In the genomic region with DNA sequence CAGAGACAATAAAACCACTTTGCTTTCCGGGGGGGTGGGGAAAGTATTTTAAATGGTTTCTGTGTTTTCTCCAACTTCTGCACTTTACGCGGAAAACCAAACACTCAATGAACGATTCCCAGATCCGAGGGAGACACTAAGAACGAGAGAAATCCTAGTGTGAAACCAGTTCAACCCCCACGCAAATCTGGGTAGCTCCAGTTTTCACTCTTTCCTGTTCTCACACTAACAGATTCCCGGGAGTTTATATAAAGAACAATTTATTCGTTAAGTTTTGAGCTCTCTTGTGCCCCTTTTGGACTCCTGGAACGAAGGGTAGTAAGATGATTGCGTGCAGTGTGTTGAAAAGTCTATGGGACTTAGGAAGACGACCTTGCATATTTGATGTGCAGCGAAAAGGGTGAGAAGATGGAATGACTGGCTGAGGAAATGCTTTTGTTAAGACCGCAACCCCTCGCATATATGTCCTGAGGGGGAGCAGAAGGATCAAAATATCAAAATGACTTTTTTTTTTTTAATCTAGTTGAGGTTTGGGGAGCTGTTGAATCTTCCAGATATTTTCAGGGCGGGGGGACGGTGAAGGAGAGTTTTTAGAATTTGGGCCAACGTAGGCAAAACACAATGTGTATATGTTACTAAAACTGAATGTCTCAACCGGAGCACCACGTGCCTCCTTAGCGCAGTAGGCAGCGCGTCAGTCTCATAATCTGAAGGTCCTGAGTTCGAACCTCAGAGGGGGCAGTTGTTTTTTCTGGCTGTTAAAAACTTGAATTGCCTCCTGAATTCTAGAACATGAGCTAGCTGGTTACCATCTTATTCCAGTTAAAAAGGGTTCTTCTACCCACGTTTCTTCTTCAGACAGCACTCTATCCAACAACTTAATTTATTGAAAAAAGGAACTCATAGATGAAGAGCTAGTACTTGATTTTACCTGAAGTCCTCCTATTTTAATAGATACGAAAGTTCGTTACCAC, we compare ENCODE assay signal across 8 mouse cellular contexts. TPM values are rescaled to one million over a fixed set of nuclear protein-coding genes. Genes with fewer than 3 reads are reported as not detected.
A peak's percentile ranks its signal among the peaks of the same experiment; 100 is the strongest.
DNase-seq lines count a peak whose midpoint lies in the region; ATAC-seq and TF ChIP-seq lines count a peak whose summit lies in the region.

No protein-coding gene starts in this region.

- TF ChIP-seq POLR2A in ES-Bruce4 (IDR thresholded peaks at IDR 0.05; ENCODE audit: insufficient read depth, low read length) = no peak

- H3K27ac ChIP-seq in ES-Bruce4 (ENCODE audit: insufficient read depth, low read length) = no peak overlapping the region
- H3K27ac ChIP-seq in forebrain, embryonic 10.5 days = peak overlapping the region; percentile 51
- 0 out of 2 replicates have a peak overlapping the region, but pooled peaks have one; percentile 12 for H3K27ac ChIP-seq in heart, embryonic 15.5 days
- H3K27ac ChIP-seq in liver, postnatal 0 days (ENCODE audit: low read depth) = no peak overlapping the region
- no peak overlapping the region; the same call in 1 of the 2 replicates for H3K27ac ChIP-seq in neural tube, embryonic 13.5 days (replicated peaks)

- TF ChIP-seq CTCF in ES-Bruce4 (IDR thresholded peaks at IDR 0.05; ENCODE audit: low read depth, low read length) = no peak
- no peak for TF ChIP-seq CTCF in liver, postnatal 0 days (IDR thresholded peaks at IDR 0.05; ENCODE audit: low read depth)

- ATAC-seq in heart, embryonic 15.5 days (replicated peaks; ENCODE audit: insufficient number of reproducible peaks, insufficient read depth, low FRiP score, low read depth) = 0 out of 2 replicates have a peak, but pooled peaks have one; percentile 44
- peak; percentile 49 for ATAC-seq in liver, postnatal 0 days
- ATAC-seq in neural tube, embryonic 13.5 days (ENCODE audit: low read depth) = peak; percentile 60

- under 1% methylated on average over 27 of the region's 27 CpGs for WGBS in forebrain, embryonic 10.5 days
- WGBS in heart, embryonic 15.5 days = 1% methylated on average over 27 of the region's 27 CpGs
- WGBS in liver, postnatal 0 days (ENCODE audit: insufficient replicate concordance) = under 1% methylated on average over 27 of the region's 27 CpGs
- under 1% methylated on average over 27 of the region's 27 CpGs for WGBS in neural tube, embryonic 13.5 days

- no peaks in the 10 kb centered on the region for H3K4me1 ChIP-seq in ES-Bruce4 (ENCODE audit: control insufficient read depth, insufficient read depth, low read length)
- H3K4me1 ChIP-seq in forebrain, embryonic 10.5 days = peaks cover 23% of the 10 kb centered on the region
- H3K4me1 ChIP-seq in heart, embryonic 15.5 days (replicated peaks) = peaks cover 13% of the 10 kb centered on the region
- peaks cover 3% of the 10 kb centered on the region; the same call in 1 of the 2 replicates for H3K4me1 ChIP-seq in liver, postnatal 0 days (ENCODE audit: insufficient read depth)
- peaks cover 21% of the 10 kb centered on the region for H3K4me1 ChIP-seq in neural tube, embryonic 13.5 days (replicated peaks)

- H3K4me3 ChIP-seq in ES-Bruce4 (ENCODE audit: low read depth, low read length) = peak overlapping the region; percentile 71
- H3K4me3 ChIP-seq in forebrain, embryonic 10.5 days = peak overlapping the region; percentile 63
- peak overlapping the region; percentile 57 for H3K4me3 ChIP-seq in heart, embryonic 15.5 days
- H3K4me3 ChIP-seq in liver, postnatal 0 days (ENCODE audit: low read depth, low read length) = peak overlapping the region; percentile 68
- peak overlapping the region; percentile 56 for H3K4me3 ChIP-seq in neural tube, embryonic 13.5 days

- no peak for TF ChIP-seq EP300 in ES-Bruce4 (IDR thresholded peaks at IDR 0.05; ENCODE audit: insufficient read depth, low read depth, low read length)
- no peak for TF ChIP-seq EP300 in liver, postnatal 0 days (IDR thresholded peaks at IDR 0.05; ENCODE audit: low read depth)

- peak overlapping the region; percentile 91 for H3K9ac ChIP-seq in ES-Bruce4 (ENCODE audit: low read depth, poor library complexity, severe bottlenecking)
- H3K9ac ChIP-seq in heart, embryonic 15.5 days = peak overlapping the region; percentile 16
- peak overlapping the region; percentile 55 for H3K9ac ChIP-seq in liver, postnatal 0 days (replicated peaks)
- peak overlapping the region; percentile 62 for H3K9ac ChIP-seq in neural tube, embryonic 13.5 days

- H3K36me3 ChIP-seq in ES-Bruce4 (ENCODE audit: control insufficient read depth, insufficient read depth, low read length, poor library complexity, severe bottlenecking) = no peaks in the 10 kb centered on the region
- H3K36me3 ChIP-seq in forebrain, embryonic 10.5 days (replicated peaks) = no peaks in the 10 kb centered on the region
- H3K36me3 ChIP-seq in heart, embryonic 15.5 days = no peaks in the 10 kb centered on the region
- no peaks in the 10 kb centered on the region for H3K36me3 ChIP-seq in liver, postnatal 0 days (replicated peaks; ENCODE audit: insufficient read depth, low read length)
- no peaks in the 10 kb centered on the region for H3K36me3 ChIP-seq in neural tube, embryonic 13.5 days

- peak; percentile 62 for DNase-seq in c-Kit-negative CD71-positive TER-119-positive erythroid progenitor cells, embryonic 14.5 days (ENCODE audit: low read depth, low spot score)
- peak; percentile 78 for DNase-seq in forebrain, embryonic 10.5 days (ENCODE audit: extremely low spot score, low spot score)
- peak; percentile 84 for DNase-seq in kidney, postnatal 14 days
- peak; percentile 81 for DNase-seq in liver, postnatal 0 days
- peak; percentile 47 to 78 for DNase-seq in thymus, adult 18-20 months

- no peaks in the 10 kb centered on the region for H3K27me3 ChIP-seq in ES-Bruce4 (ENCODE audit: control insufficient read depth, insufficient read depth, low read length, poor library complexity, severe bottlenecking)
- H3K27me3 ChIP-seq in forebrain, embryonic 10.5 days (ENCODE audit: poor library complexity, severe bottlenecking) = peaks cover 11% of the 10 kb centered on the region; the same call in 1 of the 2 replicates
- no peaks in the 10 kb centered on the region for H3K27me3 ChIP-seq in heart, embryonic 15.5 days
- no peaks in the 10 kb centered on the region for H3K27me3 ChIP-seq in liver, postnatal 0 days (ENCODE audit: insufficient read depth, low read length)
- H3K27me3 ChIP-seq in neural tube, embryonic 13.5 days = no peaks in the 10 kb centered on the region

- no peaks in the 10 kb centered on the region for H3K9me3 ChIP-seq in ES-Bruce4 (replicated peaks; ENCODE audit: control insufficient read depth, insufficient read depth, low read length, poor library complexity, severe bottlenecking)
- no peaks in the 10 kb centered on the region for H3K9me3 ChIP-seq in forebrain, embryonic 10.5 days
- no peaks in the 10 kb centered on the region for H3K9me3 ChIP-seq in heart, embryonic 15.5 days (replicated peaks)
- H3K9me3 ChIP-seq in liver, postnatal 0 days (ENCODE audit: low read length) = no peaks in the 10 kb centered on the region
- H3K9me3 ChIP-seq in neural tube, embryonic 13.5 days = no peaks in the 10 kb centered on the region

- peak overlapping the region; percentile 75 for H3K4me2 ChIP-seq in heart, embryonic 15.5 days
- peak overlapping the region; percentile 84 for H3K4me2 ChIP-seq in liver, postnatal 0 days (ENCODE audit: low read depth, low read length)
- peak overlapping the region; percentile 73 for H3K4me2 ChIP-seq in neural tube, embryonic 13.5 days

RNA-seq across cellular contexts. Expression of a gene that starts 12.0 kb away (rescaled TPM):
- polyA plus RNA-seq in ES-Bruce4 (2011; ENCODE audit: insufficient read depth, insufficient read length, low read depth, missing spikeins) = 117 and 128 TPM in 2 replicates
- polyA plus RNA-seq in forebrain, embryonic 10.5 days (2016; fragmentation: Nextera tagmentation; extraction: Ambion mirVana) = 169 and 173 TPM in 2 replicates
- 61.4 and 84.7 TPM in 2 replicates for polyA plus RNA-seq in heart, embryonic 15.5 days (2015; fragmentation: Nextera tagmentation; extraction: Ambion mirVana)
- polyA plus RNA-seq in liver, postnatal 0 days (2015; fragmentation: Nextera tagmentation; extraction: Ambion mirVana) = 36.5 and 36.7 TPM in 2 replicates
- polyA plus RNA-seq in neural tube, embryonic 13.5 days (2015; fragmentation: Nextera tagmentation; extraction: Ambion mirVana) = 82.9 and 88.9 TPM in 2 replicates

RNA-seq across cellular contexts. Expression of a gene that starts 21.6 kb away (rescaled TPM):
- not detected in 2 replicates for polyA plus RNA-seq in ES-Bruce4 (2011; ENCODE audit: insufficient read depth, insufficient read length, low read depth, missing spikeins)
- not detected in 2 replicates for polyA plus RNA-seq in forebrain, embryonic 10.5 days (2016; fragmentation: Nextera tagmentation; extraction: Ambion mirVana)
- not detected in 2 replicates for polyA plus RNA-seq in heart, embryonic 15.5 days (2015; fragmentation: Nextera tagmentation; extraction: Ambion mirVana)
- polyA plus RNA-seq in liver, postnatal 0 days (2015; fragmentation: Nextera tagmentation; extraction: Ambion mirVana) = not detected in 2 replicates
- polyA plus RNA-seq in neural tube, embryonic 13.5 days (2015; fragmentation: Nextera tagmentation; extraction: Ambion mirVana) = not detected in 2 replicates

RNA-seq across cellular contexts. Expression of a gene that starts 37.8 kb away (rescaled TPM):
- not detected in 2 replicates for polyA plus RNA-seq in ES-Bruce4 (2011; ENCODE audit: insufficient read depth, insufficient read length, low read depth, missing spikeins)
- not detected in 2 replicates for polyA plus RNA-seq in forebrain, embryonic 10.5 days (2016; fragmentation: Nextera tagmentation; extraction: Ambion mirVana)
- not detected in 2 replicates for polyA plus RNA-seq in heart, embryonic 15.5 days (2015; fragmentation: Nextera tagmentation; extraction: Ambion mirVana)
- not detected in 2 replicates for polyA plus RNA-seq in liver, postnatal 0 days (2015; fragmentation: Nextera tagmentation; extraction: Ambion mirVana)
- not detected in 2 replicates for polyA plus RNA-seq in neural tube, embryonic 13.5 days (2015; fragmentation: Nextera tagmentation; extraction: Ambion mirVana)

RNA-seq across cellular contexts. Expression of a gene that starts 55.9 kb away (rescaled TPM):
- 0.27 TPM in 1 of 2 replicates, not detected in the other for polyA plus RNA-seq in ES-Bruce4 (2011; ENCODE audit: insufficient read depth, insufficient read length, low read depth, missing spikeins)
- polyA plus RNA-seq in forebrain, embryonic 10.5 days (2016; fragmentation: Nextera tagmentation; extraction: Ambion mirVana) = 0.04 and 0.06 TPM in 2 replicates
- 0.04 TPM in 1 of 2 replicates, not detected in the other for polyA plus RNA-seq in heart, embryonic 15.5 days (2015; fragmentation: Nextera tagmentation; extraction: Ambion mirVana)
- not detected in 2 replicates for polyA plus RNA-seq in liver, postnatal 0 days (2015; fragmentation: Nextera tagmentation; extraction: Ambion mirVana)
- not detected in 2 replicates for polyA plus RNA-seq in neural tube, embryonic 13.5 days (2015; fragmentation: Nextera tagmentation; extraction: Ambion mirVana)

Comparison
In these comparisons a context has a peak if more than half of its experiments do, and no peak if none do; other contexts are left out.
1. H3K27ac ChIP-seq: peak in forebrain, embryonic 10.5 days (single experiment) and heart, embryonic 15.5 days (single experiment); none in ES-Bruce4 (single experiment), liver, postnatal 0 days (single experiment) and neural tube, embryonic 13.5 days (single experiment).
2. H3K9ac ChIP-seq: peak in every context shown above with its lines; median percentile 91 in ES-Bruce4; 62 in neural tube, embryonic 13.5 days; 55 in liver, postnatal 0 days; 16 in heart, embryonic 15.5 days.
3. Peak in every context shown above with its lines, with median percentiles within 50 percentile points of each other: H3K4me3 ChIP-seq, DNase-seq, ATAC-seq and H3K4me2 ChIP-seq.